Mouse (Mus musculus): ENCODE measurements around the gene Capn9.

DNA sequence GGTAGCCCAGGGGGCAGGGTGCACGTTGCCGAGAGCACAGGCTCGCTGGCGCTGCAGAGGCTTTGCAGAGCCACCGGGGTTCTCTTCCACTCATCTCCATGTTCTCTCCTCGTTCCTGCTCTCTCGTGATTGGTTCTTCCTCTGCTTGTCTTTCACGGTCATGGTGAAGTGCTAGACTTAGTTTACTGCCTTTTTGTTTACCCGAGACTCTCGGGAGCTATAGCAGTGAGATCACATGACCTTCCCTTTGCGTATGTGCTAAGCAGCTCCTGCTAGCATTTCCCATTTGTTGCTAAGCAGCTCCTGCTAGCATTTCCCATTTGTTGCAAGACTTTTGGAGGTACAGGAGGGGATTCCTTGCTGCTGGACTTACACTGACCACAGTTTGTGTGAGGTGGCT is 28.6 kb upstream of the Capn9 start:
- TF ChIP-seq CTCF (IDR thresholded peaks at IDR 0.05; ENCODE audit: extremely low read depth, insufficient read depth, low read length) (no peak), POLR2A (IDR thresholded peaks at IDR 0.05; ENCODE audit: extremely low read depth, insufficient read depth, low read length) (no peak)
